8 mouse cellular contexts compared by ENCODE assay signal in the genomic region with DNA sequence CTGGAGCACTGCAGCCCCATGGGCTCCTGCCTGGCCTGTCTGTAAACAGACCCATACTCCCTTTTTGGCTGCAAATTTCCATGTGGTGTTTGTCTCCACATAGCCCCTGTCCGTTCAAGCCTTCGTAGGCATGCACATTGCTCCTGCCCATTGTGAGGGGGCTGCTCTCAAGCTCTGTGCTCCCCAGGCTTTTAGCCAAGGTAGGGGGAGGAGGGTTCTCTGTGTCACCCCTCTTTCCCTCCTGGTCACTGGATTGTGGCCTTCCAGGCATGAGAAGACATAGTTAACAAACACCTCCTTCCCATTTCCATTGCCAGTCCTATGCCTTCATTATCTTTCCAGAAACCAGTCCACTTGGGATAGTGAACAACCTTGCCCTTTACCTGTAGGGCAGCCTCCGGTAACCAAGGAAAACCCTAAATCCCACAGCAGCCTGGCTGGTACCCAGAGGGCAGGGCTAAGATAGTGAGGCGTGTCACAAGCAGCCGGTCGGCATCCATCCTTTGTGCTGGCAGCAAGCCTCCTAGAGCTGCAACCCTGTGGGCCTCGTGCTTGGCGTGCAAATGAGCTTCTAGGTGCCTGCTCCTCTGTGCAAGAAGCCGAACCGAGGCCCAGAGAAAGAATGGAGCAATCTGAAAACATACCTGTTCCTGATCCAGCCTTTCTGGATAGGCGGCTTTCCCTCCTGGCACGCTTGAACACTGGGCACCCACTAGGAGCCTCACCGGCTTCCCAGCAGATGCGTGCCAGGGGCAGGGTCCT.
DNase-seq lines count a peak whose midpoint lies in the region; ATAC-seq and TF ChIP-seq lines count a peak whose summit lies in the region.

No protein-coding gene starts in this region.

- peaks cover 18% of the 10 kb centered on the region for H3K4me1 ChIP-seq in midbrain, postnatal 0 days (ENCODE audit: insufficient read depth, low read length)

- ATAC-seq in midbrain, postnatal 0 days (ENCODE audit: low FRiP score): no peak; the same call in 1 of the 2 replicates

- no peak for TF ChIP-seq CTCF in midbrain, postnatal 0 days (IDR thresholded peaks at IDR 0.05)

- peak; percentile 65 for DNase-seq in adrenal gland, adult 2 months
- no peak for DNase-seq in adrenal gland, postnatal 4 days (ENCODE audit: low spot score in 2 of 2)
- peak; percentile 77 to 78 for DNase-seq in right cerebral cortex, postnatal 10 days (ENCODE audit: low spot score in 2 of 2)
- DNase-seq in right cerebral cortex, postnatal 14 days: no peak
- DNase-seq in heart, postnatal 4 days: peak; percentile 53
- peak; percentile 78 for DNase-seq in midbrain, postnatal 0 days (ENCODE audit: low spot score)
- DNase-seq in embryo, embryonic 10 days (ENCODE audit: low spot score): no peak
- no peak for DNase-seq in gastrocnemius, adult 8-10 months (ENCODE audit: low spot score in 2 of 2)

- no peaks in the 10 kb centered on the region for H3K9me3 ChIP-seq in midbrain, postnatal 0 days (ENCODE audit: low read length)

- no peak overlapping the region; the same call in 1 of the 2 replicates for H3K4me2 ChIP-seq in midbrain, postnatal 0 days (ENCODE audit: low read depth, low read length, poor library complexity, severe bottlenecking)

- H3K27ac ChIP-seq in midbrain, postnatal 0 days (ENCODE audit: low read depth, low read length): peak overlapping the region; percentile 65

- WGBS in midbrain, postnatal 0 days: 34% methylated on average over 14 of the region's 14 CpGs

- H3K4me3 ChIP-seq in midbrain, postnatal 0 days (ENCODE audit: low read depth, low read length): no peak overlapping the region

- H3K36me3 ChIP-seq in midbrain, postnatal 0 days (ENCODE audit: insufficient read depth, low read length): peaks cover 26% of the 10 kb centered on the region

- no peaks in the 10 kb centered on the region for H3K27me3 ChIP-seq in midbrain, postnatal 0 days (ENCODE audit: insufficient read depth, low read length)

- H3K9ac ChIP-seq in midbrain, postnatal 0 days (replicated peaks; ENCODE audit: low read length, poor library complexity, severe bottlenecking): peak overlapping the region; percentile 20; the same call in 1 of the 2 replicates

Comparison
In these comparisons a context has a peak if more than half of its experiments do, and no peak if none do; other contexts are left out.
1. DNase-seq: peak in adrenal gland, adult 2 months (single experiment), right cerebral cortex, postnatal 10 days (2 of 2), heart, postnatal 4 days (single experiment) and midbrain, postnatal 0 days (single experiment); none in adrenal gland, postnatal 4 days (0 of 2), right cerebral cortex, postnatal 14 days (single experiment), embryo, embryonic 10 days (single experiment) and gastrocnemius, adult 8-10 months (0 of 2).